Mouse (Mus musculus) CH12.LX (cell line): Measurements from ENCODE around the gene Tmem269. TPM values are rescaled to one million over a fixed set of nuclear protein-coding genes. Genes with fewer than 3 reads are reported as not detected.

Source experiments
- DNase-seq: peaks from one replicate; pipeline ENCODE4 v3.0.0-alpha.2; 2013; ENCODE audit errors: extremely low read depth
- H3K27ac ChIP-seq: 2 replicates; pipeline ENCODE4 v1.5.1; 2012; ENCODE audit warnings: low read depth, mild to moderate bottlenecking, control low read depth, moderate library complexity; ENCODE audit not compliant: insufficient read depth
- H3K27me3 ChIP-seq: replicated peaks from 2 replicates; pipeline ENCODE3; 2012; ENCODE audit warnings: inconsistent platforms
- H3K36me3 ChIP-seq, 2 experiments: replicated peaks in 1 of 2; 2 replicates each; pipeline versions ENCODE3 to v1.6.1; 2012; ENCODE audit warnings: inconsistent platforms in 1 of 2, low read length in 1 of 2, mild to moderate bottlenecking in 1 of 2, mixed read lengths in 1 of 2, moderate library complexity in 1 of 2; ENCODE audit not compliant: control insufficient read depth in 1 of 2, insufficient read depth in 1 of 2
- H3K4me1 ChIP-seq, 2 experiments: 2 replicates each; pipeline ENCODE4 v1.6.1; 2012; ENCODE audit warnings: inconsistent platforms in 1 of 2, moderate library complexity in 1 of 2; ENCODE audit not compliant: insufficient read depth in 2 of 2, control insufficient read depth in 1 of 2
- H3K4me2 ChIP-seq: 2 replicates; pipeline ENCODE4 v1.6.1; 2012; ENCODE audit warnings: low read depth, mild to moderate bottlenecking, control low read depth; ENCODE audit not compliant: poor library complexity, insufficient read depth, severe bottlenecking
- H3K4me3 ChIP-seq, 3 experiments: fragments of 150-350 bp in 1 of 3; sonication (generic) in 1 of 3; replicated peaks in 1 of 3; 2 replicates each; pipeline versions ENCODE3 to v1.5.1; 2011 to 2012; ENCODE audit warnings: low read depth in 2 of 3, low read length in 2 of 3, mild to moderate bottlenecking in 2 of 3, moderate library complexity in 2 of 3, control low read depth in 1 of 3, improper control_type of control experiment in 1 of 3, inconsistent platforms in 1 of 3, mixed read lengths in 1 of 3; ENCODE audit not compliant: poor library complexity in 1 of 3
- H3K79me2 ChIP-seq: replicated peaks from 2 replicates; pipeline ENCODE4 v1.6.1; 2012; ENCODE audit warnings: mild to moderate bottlenecking, moderate library complexity; ENCODE audit not compliant: control insufficient read depth, poor library complexity, insufficient read depth, severe bottlenecking; ENCODE audit errors: extremely low read depth
- H3K9ac ChIP-seq: 2 replicates; pipeline ENCODE4 v1.6.1; 2012; ENCODE audit warnings: low read depth, mild to moderate bottlenecking, control low read depth, moderate library complexity; ENCODE audit not compliant: insufficient read depth
- H3K9me3 ChIP-seq: replicated peaks from 2 replicates; pipeline ENCODE3; 2012; ENCODE audit warnings: low read length, inconsistent platforms, mixed read lengths
- BHLHE40 ChIP-seq: IDR thresholded peaks from 2 replicates; pipeline ENCODE4 v1.6.1; 2011; ENCODE audit warnings: mild to moderate bottlenecking, low read depth, low read length, improper control_type of control experiment
- CHD2 ChIP-seq: IDR thresholded peaks from 2 replicates; pipeline ENCODE4 v1.6.1; 2011; ENCODE audit warnings: low read length, improper control_type of control experiment
- CTCF ChIP-seq, 2 experiments: IDR thresholded peaks in 1 of 2; conservative IDR thresholded peaks in 1 of 2; 2 replicates each; pipeline ENCODE4 v1.5.1; 2011 to 2012; ENCODE audit warnings: low read depth in 2 of 2, low read length in 2 of 2, improper control_type of control experiment in 1 of 2, inconsistent platforms in 1 of 2, mild to moderate bottlenecking in 1 of 2, moderate library complexity in 1 of 2
- ELF1 ChIP-seq: IDR thresholded peaks from 2 replicates; pipeline ENCODE4 v1.6.1; 2014; ENCODE audit warnings: low read depth, mild to moderate bottlenecking, inconsistent platforms, low read length, improper control_type of control experiment
- ETS1 ChIP-seq: conservative IDR thresholded peaks from 2 replicates; pipeline ENCODE4 v1.6.1; 2012; ENCODE audit warnings: low read depth, mild to moderate bottlenecking, inconsistent platforms, low read length, improper control_type of control experiment, moderate library complexity
- JUN ChIP-seq: IDR thresholded peaks from 2 replicates; pipeline ENCODE4 v1.6.1; 2011; ENCODE audit warnings: low read depth, mild to moderate bottlenecking, low read length, improper control_type of control experiment, moderate library complexity; ENCODE audit not compliant: insufficient read depth
- JUND ChIP-seq: conservative IDR thresholded peaks from 2 replicates; pipeline ENCODE4 v1.6.1; 2011; ENCODE audit warnings: low read depth, low read length, improper control_type of control experiment
- KAT2A ChIP-seq: IDR thresholded peaks from 2 replicates; pipeline ENCODE4 v1.6.1; 2012; ENCODE audit warnings: low read length, improper control_type of control experiment, inconsistent platforms; ENCODE audit not compliant: insufficient replicate concordance
- MAFK ChIP-seq: IDR thresholded peaks from 2 replicates; pipeline ENCODE4 v1.6.1; 2011; ENCODE audit warnings: low read length, improper control_type of control experiment; ENCODE audit not compliant: insufficient replicate concordance
- MXI1 ChIP-seq: IDR thresholded peaks from 2 replicates; pipeline ENCODE4 v1.6.1; 2011; ENCODE audit warnings: mild to moderate bottlenecking, low read depth, low read length, improper control_type of control experiment
- NELFE ChIP-seq: IDR thresholded peaks from 2 replicates; pipeline ENCODE4 v1.6.1; 2011; ENCODE audit warnings: low read depth, low read length, improper control_type of control experiment
- NRF1 ChIP-seq: IDR thresholded peaks from 2 replicates; pipeline ENCODE4 v1.6.1; 2014; ENCODE audit warnings: low read depth, mild to moderate bottlenecking, inconsistent platforms, low read length, improper control_type of control experiment, moderate library complexity
- RAD21 ChIP-seq: IDR thresholded peaks from 2 replicates; pipeline ENCODE4 v1.6.1; 2011; ENCODE audit warnings: low read depth, mild to moderate bottlenecking, low read length, improper control_type of control experiment, moderate library complexity
- RCOR1 ChIP-seq: conservative IDR thresholded peaks from 2 replicates; pipeline ENCODE4 v1.6.1; 2012; ENCODE audit warnings: low read depth, mild to moderate bottlenecking, inconsistent platforms, low read length, improper control_type of control experiment
- SMC3 ChIP-seq: IDR thresholded peaks from 2 replicates; pipeline ENCODE4 v1.6.1; 2011; ENCODE audit warnings: low read depth, low read length, improper control_type of control experiment
- USF1 ChIP-seq: IDR thresholded peaks from 2 replicates; pipeline ENCODE4 v1.6.1; 2014; ENCODE audit warnings: low read depth, mild to moderate bottlenecking, inconsistent platforms, low read length, improper control_type of control experiment
- USF2 ChIP-seq: conservative IDR thresholded peaks from 2 replicates; pipeline ENCODE4 v1.6.1; 2011; ENCODE audit warnings: low read depth, low read length, improper control_type of control experiment
- ZC3H11A ChIP-seq: IDR thresholded peaks from 2 replicates; pipeline ENCODE4 v1.6.1; 2012; ENCODE audit warnings: low read depth, mild to moderate bottlenecking, inconsistent platforms, low read length, improper control_type of control experiment
- ZKSCAN1 ChIP-seq: IDR thresholded peaks from 2 replicates; pipeline ENCODE4 v1.6.1; 2012; ENCODE audit warnings: low read depth, inconsistent platforms, low read length, improper control_type of control experiment, borderline replicate concordance
- dilution Hi-C: fragments of 300-500 bp; cut with MboI; formaldehyde crosslinking; loops from 2 replicates; pipeline ENCODE4 v1.14.3; 2020; ENCODE audit warnings: low sequenced_read_pairs; ENCODE audit not compliant: extremely low pct_unique_long_range_greater_than_20kb, extremely low pct_ligation_motif_present
- in situ Hi-C: fragments of 300-500 bp; cut with MboI; formaldehyde crosslinking; loops from 3 replicates; pipeline ENCODE4 v1.14.3; 2019; ENCODE audit warnings: low sequenced_read_pairs, low pct_ligation_motif_present, low pct_unique_long_range_greater_than_20kb, mixed read lengths
- polyA plus RNA-seq: library from polyadenylated mRNA; unstranded; fragments of >175 nt; gene quantifications from 2 replicates; pipeline ENCODE4 v1.2.1, GENCODE M21; 2012; ENCODE audit warnings: low read depth; ENCODE audit not compliant: insufficient read length
- total RNA-seq, 2 experiments: library from RNA; depleted of rRNA; stranded (reverse); fragments of 300-350 nt in 1 of 2; fragments of >200 nt in 1 of 2; gene quantifications; 2 replicates each; pipeline ENCODE4 v1.2.3; 2012 to 2014

Gene Tmem269
- total and polyA plus RNA-seq, 3 experiments = 0.16 TPM; not detected in 2

DNA sequence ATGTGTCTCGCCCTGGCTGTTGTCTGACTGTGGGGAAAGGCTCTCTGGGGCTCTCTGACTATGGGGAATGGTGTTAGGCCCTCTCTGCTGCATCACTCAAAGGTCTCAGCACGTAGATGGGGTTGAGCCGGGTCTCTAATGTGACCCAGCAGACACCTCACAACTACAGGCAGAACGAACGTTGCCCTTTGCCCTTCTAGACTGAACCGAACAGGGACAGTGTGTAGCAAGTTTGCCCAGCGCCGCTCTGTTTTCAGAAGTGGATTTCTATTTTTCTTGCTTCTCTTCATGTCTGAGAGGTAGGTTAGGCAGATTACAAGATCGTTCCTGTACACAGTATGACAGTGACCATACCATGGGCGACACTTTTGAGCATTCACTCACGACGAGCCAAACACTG is 24.6 kb upstream of the Tmem269 start:
- no peak for TF ChIP-seq ZKSCAN1
- TF ChIP-seq BHLHE40 = no peak
- no peak for TF ChIP-seq MXI1
- Histone ChIP-seq H3K9me3 (no peaks in the 10 kb centered on the region), H3K4me1 (peaks cover 0 to 20% of the 10 kb centered on the region in 2 experiments; a peak in 2 of 4 replicates), H3K36me3 (peaks cover 24 to 87% of the 10 kb centered on the region in 2 experiments), H3K27me3 (no peaks in the 10 kb centered on the region), H3K79me2 (no peaks in the 10 kb centered on the region), H3K9ac (no peak overlapping the region), H3K4me2 (no peak overlapping the region), H3K27ac (no peak overlapping the region), H3K4me3 (no peak overlapping the region)
- DNase-seq = no peak
- dilution Hi-C loops = no loop called here
- in situ Hi-C loops = loop anchor here (10.0 kb wide), 1 partner anchor 292 kb away; the partner anchor contains the start of genes Foxj3 and Frg2f1

DNA sequence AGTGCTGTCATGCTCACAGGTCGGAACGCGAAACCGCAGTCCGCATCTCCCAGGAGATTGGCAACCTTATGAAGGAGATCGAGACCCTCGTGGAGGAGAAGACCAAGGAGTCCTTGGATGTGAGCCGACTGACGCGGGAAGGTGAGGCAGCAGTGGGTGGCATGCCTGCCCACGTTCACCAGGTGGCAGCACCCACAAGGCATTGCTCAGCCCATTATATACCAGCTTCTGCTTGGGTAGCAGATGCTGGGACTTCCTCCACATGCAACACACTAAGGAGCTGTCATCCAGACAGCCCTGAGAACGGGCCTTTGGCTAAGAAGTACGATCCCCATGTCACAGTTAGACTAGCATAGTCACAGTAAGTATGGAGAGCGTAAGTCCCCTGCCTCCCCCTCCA is 23.6 kb upstream of the Tmem269 start:
- no peak for DNase-seq
- Histone ChIP-seq H3K79me2 (no peaks in the 10 kb centered on the region), H3K36me3 (peaks cover 22 to 86% of the 10 kb centered on the region in 2 experiments), H3K27me3 (no peaks in the 10 kb centered on the region), H3K4me2 (no peak overlapping the region), H3K4me1 (peaks cover 0 to 27% of the 10 kb centered on the region in 2 experiments; a peak in 2 of 4 replicates), H3K9me3 (no peaks in the 10 kb centered on the region), H3K9ac (no peak overlapping the region), H3K4me3 (no peak overlapping the region), H3K27ac (no peak overlapping the region)
- no peak for TF ChIP-seq CHD2
- TF ChIP-seq RCOR1 = no peak
- TF ChIP-seq NELFE = no peak
- no peak for TF ChIP-seq USF1
- TF ChIP-seq ZC3H11A = no peak
- no peak for TF ChIP-seq KAT2A
- no peak for TF ChIP-seq USF2
- TF ChIP-seq SMC3 = peak; percentile 27; the same call in 1 of the 2 replicates
- no peak for TF ChIP-seq MAFK
- TF ChIP-seq NRF1 = no peak
- peak in 1 of 2 experiments; percentile 55; a peak in 2 of 4 replicates for TF ChIP-seq CTCF (conservative IDR thresholded peaks at IDR 0.05 in 1 of 2, IDR thresholded peaks at IDR 0.05 in 1 of 2; ENCODE audit: low read depth in 2 of 2, low read length in 2 of 2)
- no peak for TF ChIP-seq ETS1
- no peak for TF ChIP-seq JUN
- no peak for TF ChIP-seq BHLHE40
- peak; percentile 22 for TF ChIP-seq RAD21
- no peak for TF ChIP-seq ELF1
- TF ChIP-seq JUND = no peak
- dilution Hi-C loops = no loop called here
- in situ Hi-C loops = loop anchor here (10.0 kb wide), 1 partner anchor 293 kb away; the partner anchor contains the start of genes Foxj3 and Frg2f1
